Mouse (Mus musculus): ENCODE data around the gene Stab1.

DNA sequence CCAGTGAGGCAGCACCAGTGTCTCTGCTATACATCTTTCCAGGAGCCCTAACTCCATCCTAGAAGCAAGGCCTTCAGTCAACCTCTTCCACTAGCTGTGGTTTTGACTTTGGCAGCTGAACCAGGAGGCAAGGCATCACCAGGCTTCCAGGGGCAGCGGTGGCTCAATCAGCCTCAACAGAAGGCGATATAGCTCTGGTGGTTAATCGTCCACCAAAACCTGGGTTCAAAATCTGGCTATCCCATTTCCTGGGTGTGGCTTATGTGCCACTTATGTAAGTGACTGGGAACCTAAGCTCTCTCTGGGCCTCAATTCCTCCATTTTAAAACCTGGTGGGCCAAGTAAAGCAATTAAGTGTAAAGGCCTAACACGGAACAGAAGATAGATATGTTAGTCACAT lies 36.4 kb upstream of the Stab1 start:
- TF ChIP-seq CHD2 (IDR thresholded peaks at IDR 0.05; ENCODE audit: low read depth, low read length) (no peak), ZNF384 (IDR thresholded peaks at IDR 0.05; ENCODE audit: low read depth, low read length) (no peak)

All from ES-E14 (cell line).